Mouse (Mus musculus) thymus, postnatal 36 days (tissue): ENCODE data around the gene Cideb.

Source experiments
- DNase-seq, 2 experiments: peaks; one replicate each; pipeline ENCODE4 v3.0.0; 2022; ENCODE audit warnings: mixed read lengths in 2 of 2

The Cideb gene

DNA sequence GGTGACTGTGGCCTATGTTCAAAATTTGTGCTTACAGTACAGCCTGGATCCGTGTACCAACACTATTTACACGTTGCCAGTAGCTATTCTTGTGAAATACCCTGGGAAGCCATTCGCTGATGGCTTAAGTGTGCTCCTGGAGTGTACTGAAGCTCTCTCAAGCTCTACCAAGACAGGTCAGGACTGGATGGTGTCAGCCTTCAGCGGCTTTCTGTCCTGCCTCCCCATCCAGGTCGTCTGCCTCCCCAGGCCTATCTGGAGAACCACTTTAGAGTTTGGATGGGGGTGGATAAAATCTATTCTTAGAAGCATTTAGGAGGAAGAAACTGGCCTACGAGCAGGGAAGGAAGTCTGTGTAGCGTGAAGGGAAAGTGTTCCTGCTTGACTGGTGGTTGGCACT, 4.9 kb upstream of the Cideb start:
- no peak for DNase-seq

DNA sequence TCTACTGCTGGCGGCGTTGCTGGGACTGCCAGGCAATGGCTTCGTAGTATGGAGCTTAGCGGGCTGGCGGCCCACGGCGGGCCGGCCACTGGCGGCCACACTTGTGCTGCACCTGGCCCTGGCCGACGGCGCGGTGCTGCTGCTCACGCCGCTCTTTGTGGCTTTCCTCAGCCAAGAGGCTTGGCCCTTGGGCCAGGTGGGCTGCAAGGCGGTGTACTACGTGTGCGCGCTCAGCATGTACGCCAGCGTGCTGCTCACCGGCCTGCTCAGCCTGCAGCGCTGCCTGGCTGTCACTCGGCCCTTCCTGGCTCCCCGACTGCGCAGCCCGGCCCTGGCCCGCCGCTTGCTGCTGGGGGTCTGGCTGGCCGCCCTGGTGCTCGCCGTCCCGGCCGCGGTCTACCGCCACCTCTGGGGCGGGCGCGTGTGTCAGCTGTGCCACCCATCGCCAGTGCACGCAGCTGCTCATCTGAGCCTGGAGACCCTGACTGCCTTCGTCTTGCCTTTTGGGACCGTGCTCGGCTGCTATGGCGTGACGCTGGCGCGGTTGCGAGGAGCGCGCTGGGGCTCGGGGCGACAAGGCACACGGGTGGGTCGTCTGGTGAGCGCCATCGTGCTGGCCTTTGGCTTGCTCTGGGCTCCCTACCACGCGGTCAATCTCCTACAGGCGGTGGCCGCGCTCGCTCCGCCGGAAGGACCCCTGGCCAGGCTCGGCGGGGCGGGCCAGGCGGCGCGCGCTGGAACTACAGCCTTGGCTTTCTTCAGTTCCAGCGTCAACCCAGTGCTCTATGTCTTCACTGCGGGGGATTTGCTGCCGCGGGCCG, 4.0 kb upstream of the Cideb start:
- peak in 1 of 2 experiments; percentile 31 for DNase-seq

DNA sequence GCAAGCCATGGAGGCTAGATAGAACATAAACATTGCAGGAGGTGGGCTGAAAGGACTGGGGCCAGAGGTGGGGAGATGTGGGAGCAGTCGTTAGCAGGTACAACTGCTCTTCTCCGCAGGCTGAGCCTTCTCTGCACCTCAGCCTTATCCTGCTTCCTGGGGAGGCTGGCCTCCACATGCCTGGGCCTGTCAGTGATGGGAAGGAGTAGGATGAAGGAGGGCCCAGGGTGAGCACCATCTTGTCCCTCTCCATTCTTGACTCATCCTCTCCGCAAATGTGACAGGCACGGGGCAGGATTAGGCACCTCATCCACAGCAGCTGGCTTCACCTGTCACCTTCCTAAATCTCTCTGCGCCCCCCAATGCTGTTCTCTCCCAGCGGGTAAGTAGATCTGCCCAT, 2.9 kb upstream of the Cideb start, which contains the start of gene Ltb4r2:
Ltb4r2 (plus strand) TSS at position 266 of the 400 bp plus-strand sequence.
- no peak for DNase-seq

DNA sequence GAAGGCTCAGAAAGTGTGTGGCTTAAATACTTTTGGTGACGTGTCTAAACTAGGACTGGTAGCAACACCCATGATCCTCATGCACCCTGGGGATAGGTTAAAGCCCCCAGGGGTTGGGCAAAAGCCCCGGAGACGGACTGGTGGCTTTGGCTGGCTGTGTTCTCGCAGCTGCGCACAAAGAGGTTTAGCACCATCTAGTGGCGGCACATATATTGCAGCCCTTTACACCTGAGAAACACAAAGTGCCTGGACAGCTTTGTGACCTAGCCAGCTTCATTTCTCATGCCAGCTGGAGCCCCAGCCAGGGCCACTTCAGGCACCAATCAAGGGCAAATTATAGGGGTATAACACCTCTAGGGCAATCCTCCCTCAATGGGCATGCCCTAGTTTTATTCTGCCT, 1.9 kb upstream of the Cideb start:
- peak; percentile 77 to 83 for DNase-seq

DNA sequence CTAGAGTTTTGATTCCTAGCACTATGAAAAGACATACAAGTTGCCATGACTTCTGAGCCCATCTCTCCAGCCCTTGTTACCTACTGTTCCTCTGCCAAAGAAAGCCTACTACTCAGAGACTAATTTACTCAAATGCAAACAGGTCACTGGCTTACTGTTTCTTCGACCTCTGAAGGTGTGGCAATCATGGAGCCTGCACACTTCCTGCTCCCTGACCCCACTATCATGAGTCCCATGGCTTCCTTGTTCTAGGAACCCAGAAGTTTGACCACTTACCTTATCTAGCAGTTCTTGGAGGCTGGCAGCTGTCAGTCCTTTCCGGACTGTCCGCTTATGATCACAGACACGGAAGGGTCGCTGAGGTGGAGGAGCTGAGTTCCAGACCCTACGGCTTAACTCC, 692 bp downstream of the Cideb start:
- no peak for DNase-seq

DNA sequence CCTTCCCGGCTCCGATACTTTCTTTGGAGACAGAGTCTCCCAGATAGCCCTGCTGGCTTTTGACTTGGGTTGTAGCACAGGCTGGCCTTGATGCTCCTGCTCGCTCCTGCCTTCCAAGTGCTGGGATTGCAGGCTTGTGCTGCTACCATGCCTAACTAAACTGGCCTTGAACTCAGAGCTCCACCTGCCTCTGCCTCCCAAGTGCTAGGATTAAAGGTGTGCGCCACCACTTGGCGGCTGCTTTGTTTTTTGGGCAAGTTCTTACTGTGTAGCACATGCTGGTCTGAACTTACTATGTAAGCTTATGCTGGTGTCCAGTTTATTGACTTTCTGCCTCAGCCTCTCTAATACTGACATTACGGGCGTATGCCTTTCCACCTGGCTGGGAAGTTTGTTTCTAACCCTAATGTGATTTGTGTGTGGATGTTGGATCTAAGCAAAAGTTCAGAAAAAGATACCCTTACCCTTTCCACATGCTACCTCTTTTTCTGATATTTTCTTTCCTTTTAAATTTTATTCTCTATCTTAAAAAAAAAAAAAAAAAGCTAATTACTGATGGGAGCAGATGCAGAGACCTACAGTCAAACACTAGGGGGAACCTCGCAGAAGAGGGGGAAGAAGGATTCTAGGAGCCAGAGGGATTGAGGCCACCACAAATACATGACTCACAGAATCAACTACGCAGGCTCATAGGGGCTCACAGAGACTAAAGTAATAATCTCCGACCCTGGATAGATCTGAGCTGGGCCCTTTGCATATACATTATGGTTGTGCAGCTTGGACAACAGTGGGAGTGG, 11.0 kb downstream of the Cideb start:
- DNase-seq = no peak

DNA sequence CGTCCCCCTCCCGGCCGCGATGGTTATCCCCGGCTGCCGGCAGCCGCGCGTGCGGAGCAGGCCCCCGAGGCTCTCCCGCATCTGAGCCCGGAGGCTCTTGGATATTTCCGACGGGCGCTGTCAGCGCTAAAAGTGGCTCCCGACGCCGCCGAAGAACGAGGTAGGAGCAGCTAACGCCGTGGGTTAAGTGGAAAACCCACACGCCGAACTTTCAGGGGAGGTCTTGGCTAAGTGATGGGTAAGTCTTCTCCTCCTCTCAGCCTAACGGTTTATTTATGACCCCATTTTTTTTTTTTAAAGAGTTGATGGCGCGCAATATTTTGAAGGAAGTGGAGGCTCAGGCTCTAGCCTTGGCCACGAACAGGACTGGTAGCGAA, 12.4 kb downstream of the Cideb start:
- no peak for DNase-seq

DNA sequence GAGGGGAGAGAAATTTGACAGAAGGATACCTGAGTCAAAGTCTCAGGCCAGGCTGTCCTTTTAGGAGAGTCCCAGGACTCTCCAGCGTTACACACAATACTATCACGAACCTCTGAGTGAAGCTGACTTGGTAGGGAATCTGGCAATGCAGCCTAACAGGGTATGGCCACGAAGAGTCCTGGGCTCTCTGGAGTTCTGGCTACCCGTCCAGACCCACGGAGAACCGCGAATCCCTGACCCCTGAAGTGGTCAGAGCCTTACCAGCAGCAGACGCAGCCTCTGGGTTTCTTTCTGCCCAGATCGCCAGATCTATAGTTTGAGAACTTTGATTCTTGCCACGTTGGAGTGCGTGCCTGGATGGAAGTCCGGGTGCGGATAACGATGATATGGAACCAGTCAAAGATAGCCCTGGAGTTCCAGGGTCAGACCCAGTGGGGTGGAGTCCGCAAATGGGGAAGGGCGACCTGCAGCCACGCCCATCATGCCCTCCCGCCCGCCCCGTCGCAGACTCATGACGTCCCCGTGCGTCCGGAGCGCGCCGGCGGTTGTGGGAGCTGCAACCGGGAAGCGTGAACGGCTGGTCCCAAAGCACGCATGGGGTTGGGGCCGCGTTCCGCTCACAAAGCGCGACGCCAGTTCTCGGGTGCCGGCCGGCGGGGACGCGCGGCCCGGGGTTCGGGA, 12.9 kb downstream of the Cideb start, which contains the start of the genes Dhrs1 and Nop9:
Dhrs1 (minus strand) TSS at position 511 of the 681 bp plus-strand sequence.
Nop9 (plus strand) TSS at position 514 of the 681 bp plus-strand sequence.
- DNase-seq = peak; percentile 85 to 87

DNA sequence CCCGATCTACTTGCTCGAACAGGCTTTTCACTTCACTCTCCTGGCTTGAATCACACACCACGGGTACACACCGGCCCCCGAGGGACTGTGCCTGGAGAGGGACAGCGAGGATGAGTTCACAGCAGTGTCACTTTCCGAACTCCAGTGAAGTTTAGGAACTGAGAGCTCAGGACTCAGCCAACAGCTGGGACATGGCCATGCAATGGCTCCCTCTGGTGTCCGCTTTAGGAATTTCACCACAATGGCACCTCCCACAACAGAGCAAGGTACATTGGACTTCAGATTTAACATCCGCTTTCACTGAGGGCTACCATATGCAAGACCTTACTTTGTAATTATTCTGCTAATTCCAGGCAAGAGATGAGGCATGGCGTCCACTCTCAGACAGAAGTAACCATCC, 14.5 kb downstream of the Cideb start:
- DNase-seq = peak; percentile 81 to 85

DNA sequence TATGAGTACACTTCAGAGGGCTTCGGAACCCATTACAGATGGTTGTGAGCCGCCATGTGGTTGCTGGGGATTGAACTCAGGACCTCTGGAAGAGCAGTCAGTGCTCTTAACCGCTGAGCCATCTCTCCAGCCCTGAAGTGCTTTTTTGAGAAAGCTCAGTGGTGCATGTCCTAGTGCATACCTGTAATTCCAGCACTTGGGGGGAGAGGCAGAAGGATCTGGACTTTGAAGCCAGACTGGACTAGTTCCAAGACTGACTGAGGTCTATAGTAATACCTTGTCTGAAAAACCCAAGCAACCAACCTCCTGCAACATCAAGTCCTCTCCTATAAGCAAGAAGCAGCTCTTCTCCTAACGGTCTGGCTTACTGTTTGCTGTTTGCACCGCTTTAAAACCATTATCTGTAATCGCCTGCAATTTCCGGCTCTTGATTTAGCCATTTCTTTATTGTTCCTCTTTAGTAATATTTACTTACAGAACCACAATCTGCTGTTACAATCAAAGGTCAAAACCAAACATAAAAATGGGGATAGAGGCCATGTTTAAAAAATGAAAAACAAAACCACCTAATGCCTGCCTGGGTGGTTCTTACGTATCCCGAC, 21.1 kb downstream of the Cideb start:
- no peak for DNase-seq

DNA sequence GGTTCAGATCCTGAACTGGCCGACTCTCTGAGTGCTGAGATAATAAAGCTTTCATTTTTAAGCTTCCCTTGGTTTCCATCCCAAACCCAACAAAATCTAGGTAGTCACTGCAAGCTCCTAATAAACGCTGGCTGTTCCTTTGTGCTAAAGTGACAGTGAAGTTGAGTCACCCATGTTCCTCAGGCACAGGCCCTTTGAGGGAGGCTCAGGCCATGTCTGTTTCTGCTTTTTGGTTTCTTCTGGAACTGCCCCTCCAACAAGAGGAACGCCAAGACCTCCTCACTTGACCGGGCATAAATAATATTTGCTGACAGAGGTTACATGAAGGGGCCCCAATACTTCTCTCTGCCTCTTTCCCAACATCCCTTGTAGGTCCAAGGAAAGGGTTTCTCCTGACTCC, 22.5 kb downstream of the Cideb start:
- no peak for DNase-seq

DNA sequence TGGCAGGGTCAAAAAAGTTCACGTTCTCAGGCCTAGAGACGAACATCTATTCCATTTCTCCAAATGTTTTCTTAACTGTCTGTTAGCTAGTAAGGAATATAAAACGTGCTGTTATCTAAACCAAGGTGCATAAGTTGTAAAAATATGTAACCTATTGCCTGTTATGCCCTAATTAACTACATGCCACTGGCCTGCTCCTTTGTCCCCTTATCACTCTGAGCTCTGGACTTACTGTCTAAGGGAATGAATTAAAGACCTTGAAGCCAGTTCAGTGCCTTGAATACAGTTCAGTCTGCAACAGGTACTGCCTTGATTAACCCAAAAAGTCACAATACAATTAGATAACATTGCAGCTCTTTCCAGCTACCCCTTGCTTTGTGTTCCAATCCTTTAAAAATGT, 22.9 kb downstream of the Cideb start:
- DNase-seq = no peak

DNA sequence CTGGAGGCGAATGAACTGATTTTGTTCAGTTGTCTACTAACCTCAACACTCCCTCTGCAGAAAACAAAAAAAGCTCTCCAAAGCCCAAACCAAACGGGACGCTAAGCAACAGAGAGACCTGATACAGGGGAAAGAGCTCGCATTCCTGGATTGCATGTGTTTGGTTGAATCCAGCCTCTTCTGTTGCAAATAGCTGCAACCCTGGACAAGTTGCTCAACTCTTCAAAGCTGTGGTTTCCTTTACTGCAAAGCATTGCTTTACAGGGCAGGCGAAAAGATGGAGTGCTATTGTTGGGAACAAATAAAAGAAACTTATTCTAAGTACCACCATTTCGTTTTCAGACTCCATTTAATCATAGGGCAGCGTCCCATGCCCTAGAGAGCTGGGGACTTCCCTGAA, 23.4 kb downstream of the Cideb start:
- DNase-seq = no peak

DNA sequence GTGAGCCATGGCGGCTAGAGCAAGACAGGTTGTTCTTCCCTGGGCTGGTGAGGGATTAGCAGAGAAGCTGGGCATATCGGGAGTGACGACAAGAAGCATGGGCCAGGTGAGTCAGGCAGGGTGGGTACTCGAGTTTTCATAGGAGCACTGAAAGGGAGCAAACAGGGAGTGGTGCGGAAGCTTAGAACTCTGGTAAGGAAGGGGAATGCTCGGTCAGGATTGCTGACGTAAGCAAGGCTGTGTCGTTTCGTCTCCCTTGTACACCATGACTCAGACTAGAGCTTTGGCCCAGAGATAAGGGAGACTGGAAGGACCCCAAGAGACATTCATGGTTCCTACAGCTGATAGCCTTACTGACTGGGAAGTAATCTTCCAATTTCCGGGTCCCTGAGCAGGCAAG, 24.4 kb downstream of the Cideb start:
- DNase-seq = no peak

DNA sequence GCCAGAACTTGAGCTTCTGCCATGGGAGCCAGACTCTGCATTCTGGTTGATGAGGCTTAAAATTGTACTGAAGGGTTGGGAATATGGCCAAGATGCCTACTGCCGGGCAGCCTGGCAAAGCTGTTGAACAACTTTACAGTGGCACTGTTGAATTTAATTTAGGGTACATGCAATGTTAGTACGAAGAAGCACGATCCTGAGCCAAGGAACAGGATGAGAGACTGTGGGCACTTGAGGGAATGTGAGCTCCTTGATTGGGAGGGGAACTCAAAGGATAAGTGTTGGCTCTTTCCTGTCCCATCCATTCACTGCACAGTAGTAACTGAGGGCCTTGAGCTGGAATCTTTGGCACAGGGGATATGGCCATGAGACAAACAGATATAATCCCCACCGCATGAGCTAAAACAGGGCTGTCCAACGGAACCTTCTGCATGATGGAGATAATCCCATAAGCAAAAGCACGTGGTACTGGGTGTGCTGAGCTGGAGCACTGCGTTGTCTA, 27.7 kb downstream of the Cideb start:
- DNase-seq = no peak

DNA sequence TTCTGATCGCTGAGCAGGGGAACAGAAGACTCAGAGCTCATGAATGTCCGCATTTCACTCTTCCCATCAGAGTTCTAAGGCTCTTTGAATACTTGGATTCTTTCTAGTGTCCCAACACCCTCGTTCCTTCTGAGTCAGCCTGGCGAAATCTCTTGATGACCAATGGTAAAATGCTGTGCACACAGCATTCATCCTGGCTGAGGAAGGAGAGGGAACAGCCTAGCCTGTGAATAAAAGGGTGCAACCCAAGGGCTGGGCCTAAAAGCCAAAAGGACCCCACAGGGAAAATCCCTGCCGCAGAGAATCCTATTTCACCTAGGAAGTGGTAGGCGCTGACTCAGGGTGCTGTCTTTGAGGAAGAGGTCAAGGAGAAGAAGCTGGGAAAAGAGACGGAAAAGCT, 28.1 kb downstream of the Cideb start:
- DNase-seq = no peak

DNA sequence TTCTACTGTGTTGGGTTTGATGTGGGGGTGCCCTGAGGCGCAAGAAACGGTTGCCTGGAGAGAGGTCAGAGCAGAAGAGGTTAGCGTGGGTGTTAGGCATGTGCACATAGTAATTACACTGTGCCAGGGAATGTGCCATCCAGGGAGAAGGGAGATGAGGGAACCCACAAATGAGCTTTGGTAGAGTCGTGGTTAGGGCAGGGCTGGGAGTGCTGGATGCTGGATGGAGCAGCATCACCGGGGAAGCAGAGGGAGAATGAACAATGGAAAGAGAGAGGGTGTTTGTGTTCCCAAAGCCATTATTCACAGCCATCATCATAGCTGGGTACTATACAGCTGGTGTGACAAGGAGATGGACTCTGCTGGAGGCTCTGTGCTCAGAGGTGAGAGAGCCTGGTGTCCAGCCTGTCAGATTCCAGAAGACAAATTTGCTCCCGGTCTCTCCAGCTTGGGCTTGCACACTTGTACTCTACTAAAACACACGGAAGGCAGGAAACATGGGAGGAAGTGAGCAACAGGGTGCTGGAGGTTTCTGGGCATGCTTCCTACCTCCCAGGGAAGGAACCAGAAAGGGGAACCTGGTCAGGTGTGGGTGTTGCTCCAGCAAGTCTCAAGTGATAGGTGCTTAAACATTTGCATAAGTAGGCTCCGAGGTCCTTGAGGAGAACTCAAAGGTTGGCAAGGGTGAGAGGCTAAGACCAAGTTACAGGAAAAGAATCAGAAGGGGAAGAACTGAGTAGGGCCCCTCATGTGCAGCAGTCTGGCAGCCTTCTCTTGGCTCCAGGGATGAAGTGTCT, 30.2 kb downstream of the Cideb start:
- DNase-seq = no peak

DNA sequence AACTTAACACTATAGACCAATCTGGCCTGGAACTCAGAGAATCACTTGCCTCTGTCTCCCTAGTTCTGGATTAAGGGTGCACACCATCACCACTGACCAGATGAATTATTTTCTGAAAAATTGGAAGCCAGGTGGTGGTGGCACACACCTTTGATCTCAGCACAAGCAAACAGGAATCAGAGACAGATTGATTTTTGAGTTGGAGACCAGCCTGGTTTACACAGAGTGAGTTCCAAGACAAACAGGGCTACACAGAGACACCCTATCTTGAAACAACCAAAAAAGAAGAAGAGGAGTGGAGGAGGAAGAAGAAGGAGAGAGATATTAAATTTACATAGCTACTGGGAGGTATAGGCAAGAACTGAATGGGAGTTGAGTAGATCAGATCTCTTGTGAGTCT, 32.0 kb downstream of the Cideb start:
- DNase-seq = no peak

DNA sequence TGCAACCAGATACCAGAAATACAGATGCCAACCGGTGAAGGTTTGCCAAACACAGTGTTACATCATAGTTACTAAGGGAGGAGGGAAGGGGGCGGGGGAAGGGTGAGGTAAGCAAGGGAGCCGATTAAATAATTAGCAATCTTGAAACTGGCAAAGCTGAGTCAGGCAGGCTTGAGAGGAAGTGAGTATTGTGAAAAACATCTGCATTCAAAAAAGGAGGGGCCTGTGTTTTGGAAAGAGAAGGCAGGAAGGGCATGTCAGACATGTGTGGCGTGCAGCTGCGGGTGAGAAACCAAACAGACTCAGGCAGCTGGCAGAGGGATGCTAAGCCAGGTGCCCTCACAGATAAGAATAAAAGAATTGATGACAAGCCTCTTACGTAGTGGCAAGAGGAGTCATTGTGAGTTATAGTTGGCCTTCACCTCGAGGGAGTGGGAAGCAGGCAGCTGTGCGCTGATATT, 33.8 kb downstream of the Cideb start:
- DNase-seq = peak; percentile 71 to 85

DNA sequence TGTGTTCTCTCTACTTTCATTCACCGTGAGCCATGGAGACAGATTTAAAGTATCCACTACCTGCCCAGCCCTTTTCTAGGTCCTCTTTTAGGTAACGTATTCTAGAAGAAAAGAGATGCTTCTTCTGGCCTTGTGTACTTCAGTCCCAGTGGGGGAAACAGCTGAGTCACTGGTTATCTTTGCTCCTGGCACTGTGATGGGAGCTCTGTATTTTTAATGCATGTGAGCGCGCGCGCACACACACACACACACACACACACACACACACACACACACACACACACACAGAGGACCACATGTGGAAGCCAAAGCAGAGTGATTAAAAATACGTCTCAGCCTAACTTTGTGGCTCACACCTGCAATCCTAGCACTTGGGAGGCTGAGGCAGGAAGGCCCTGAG, 34.8 kb downstream of the Cideb start:
- no peak for DNase-seq

DNA sequence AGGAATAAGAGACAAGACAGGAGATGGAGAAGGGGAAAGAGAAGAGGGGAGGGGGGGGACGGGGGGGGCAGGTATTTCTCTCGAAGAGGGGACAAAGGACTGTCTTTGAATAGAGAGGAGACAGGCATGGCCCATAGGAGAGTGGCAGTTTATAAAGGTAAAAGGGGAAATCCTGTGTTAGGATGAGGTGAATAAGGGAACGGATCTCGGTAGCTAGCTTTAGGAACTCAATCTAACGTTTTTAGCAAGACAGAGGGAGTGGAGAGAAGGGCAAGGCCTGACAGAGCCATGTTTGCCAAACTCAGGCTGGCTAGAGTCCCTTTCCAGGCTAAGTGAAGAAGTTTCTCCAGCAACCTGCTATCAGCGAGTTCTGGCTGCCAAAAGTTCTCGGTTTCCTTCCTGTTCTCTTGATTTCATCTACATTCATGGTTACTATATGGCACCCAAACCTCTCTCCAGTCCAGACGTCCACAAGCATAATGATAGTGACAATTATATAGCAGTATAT, 35.8 kb downstream of the Cideb start:
- DNase-seq = no peak
